Mouse (Mus musculus): Measurements from ENCODE around the gene Fn3k. TPM values are rescaled to one million over a fixed set of nuclear protein-coding genes. Genes with fewer than 3 reads are reported as not detected.

Fn3k gene
- polyA plus RNA-seq, 1 experiment from 2014 or later: 6.6 TPM

DNA sequence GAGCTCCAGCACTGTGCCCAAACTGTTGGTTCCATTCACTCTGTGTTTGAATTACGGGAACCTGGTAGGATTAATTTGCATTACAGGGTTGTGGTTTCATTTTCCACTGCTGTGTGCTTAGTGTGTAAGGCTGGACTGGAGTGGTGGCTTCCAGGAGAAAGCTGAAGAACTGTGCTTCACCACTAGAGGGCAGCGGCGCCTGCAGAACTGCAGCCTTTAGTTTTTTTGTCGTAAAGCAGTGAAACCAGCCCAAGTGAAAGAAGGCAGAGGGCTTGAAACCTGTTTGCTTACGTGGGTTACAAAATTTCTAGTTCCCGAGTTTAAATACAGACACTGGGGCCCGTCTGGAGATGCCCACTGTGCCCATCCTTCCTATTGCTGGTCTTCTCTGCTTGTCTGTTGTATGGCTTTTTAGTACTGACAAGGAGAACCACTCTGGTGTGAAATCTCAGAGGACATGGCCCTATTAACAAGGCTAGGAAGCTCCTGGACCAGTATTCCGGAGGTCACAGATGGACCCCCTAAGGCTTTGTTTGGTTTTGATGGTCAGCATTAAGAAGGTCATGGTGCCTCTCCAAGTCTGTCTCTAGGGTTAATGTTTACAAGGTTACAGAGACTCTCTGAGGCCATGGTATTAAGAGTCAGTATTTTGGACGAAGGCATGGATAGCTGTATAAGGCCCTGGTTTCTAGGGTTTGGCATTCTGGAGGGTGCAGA lies 41.1 kb downstream of the Fn3k start:
- no peak overlapping the region for H3K27ac ChIP-seq
- no peaks in the 10 kb centered on the region for H3K9me3 ChIP-seq (replicated peaks; ENCODE audit: low read length)
- peak; percentile 97 for TF ChIP-seq CTCF (IDR thresholded peaks at IDR 0.05; ENCODE audit: low read depth)
- DNase-seq (ENCODE audit: low spot score) (peak; percentile 92), ATAC-seq (replicated peaks; ENCODE audit: low FRiP score, low read depth) (no peak; the same call in 1 of the 2 replicates)
- H3K4me2 ChIP-seq (ENCODE audit: low read length): no peak overlapping the region
- no peaks in the 10 kb centered on the region; the same call in 1 of the 2 replicates for H3K4me1 ChIP-seq (replicated peaks; ENCODE audit: insufficient read depth, low read length)
- H3K36me3 ChIP-seq (ENCODE audit: insufficient read depth, low read length): peaks cover 7% of the 10 kb centered on the region; the same call in 1 of the 2 replicates
- H3K9ac ChIP-seq (ENCODE audit: low read depth, low read length): no peak overlapping the region
- 32% methylated on average over 9 of the region's 9 CpGs for WGBS
- H3K4me3 ChIP-seq (replicated peaks; ENCODE audit: low read depth, low read length): no peak overlapping the region
- H3K27me3 ChIP-seq (ENCODE audit: insufficient read depth, low read length): no peaks in the 10 kb centered on the region

GRCm38 (mm10) chr11:121479476-121480203 lies 44.9 kb downstream of the Fn3k start:
- H3K27ac ChIP-seq: no peak overlapping the region
- no peak overlapping the region for H3K9ac ChIP-seq (ENCODE audit: low read depth, low read length)
- no peak for ATAC-seq (replicated peaks; ENCODE audit: low FRiP score, low read depth)

GRCm38 (mm10) chr11:121481129-121481528 lies 46.4 kb downstream of the Fn3k start:
- DNase-seq (ENCODE audit: low spot score) (no peak), ATAC-seq (replicated peaks; ENCODE audit: low FRiP score, low read depth) (no peak)
- no peak overlapping the region for H3K4me2 ChIP-seq (ENCODE audit: low read length)
- TF ChIP-seq CTCF (IDR thresholded peaks at IDR 0.05; ENCODE audit: low read depth): no peak
- H3K9ac ChIP-seq (ENCODE audit: low read depth, low read length): no peak overlapping the region
- 93% methylated on average over 2 of the region's 2 CpGs for WGBS
- no peaks in the 10 kb centered on the region for H3K27me3 ChIP-seq (ENCODE audit: insufficient read depth, low read length)
- H3K36me3 ChIP-seq (ENCODE audit: insufficient read depth, low read length): peaks cover 10% of the 10 kb centered on the region; the same call in 1 of the 2 replicates
- H3K4me1 ChIP-seq (replicated peaks; ENCODE audit: insufficient read depth, low read length): no peaks in the 10 kb centered on the region
- no peak overlapping the region for H3K4me3 ChIP-seq (replicated peaks; ENCODE audit: low read depth, low read length)
- no peaks in the 10 kb centered on the region for H3K9me3 ChIP-seq (replicated peaks; ENCODE audit: low read length)
- no peak overlapping the region for H3K27ac ChIP-seq

More at GRCm38 (mm10) chr11:121479476-121480203, 44.9 kb downstream of the Fn3k start:
- TF ChIP-seq CTCF (IDR thresholded peaks at IDR 0.05; ENCODE audit: low read depth): no peak
- WGBS: 88% methylated on average over 15 of the region's 15 CpGs
- Histone ChIP-seq H3K4me2 (ENCODE audit: low read length) (no peak overlapping the region), H3K36me3 (ENCODE audit: insufficient read depth, low read length) (peaks cover 11% of the 10 kb centered on the region; the same call in 1 of the 2 replicates), H3K4me1 (replicated peaks; ENCODE audit: insufficient read depth, low read length) (no peaks in the 10 kb centered on the region; the same call in 1 of the 2 replicates), H3K4me3 (replicated peaks; ENCODE audit: low read depth, low read length) (no peak overlapping the region), H3K27me3 (ENCODE audit: insufficient read depth, low read length) (no peaks in the 10 kb centered on the region), H3K9me3 (replicated peaks; ENCODE audit: low read length) (no peaks in the 10 kb centered on the region)
- DNase-seq (ENCODE audit: low spot score): no peak

GRCm38 (mm10) chr11:121485882-121486281 lies 51.2 kb downstream of the Fn3k start:
- Histone ChIP-seq H3K27me3 (ENCODE audit: insufficient read depth, low read length) (no peaks in the 10 kb centered on the region), H3K36me3 (ENCODE audit: insufficient read depth, low read length) (0 out of 2 replicates have a peak, but pooled peaks cover 4% of the 10 kb centered on the region), H3K4me2 (ENCODE audit: low read length) (no peak overlapping the region), H3K27ac (no peak overlapping the region), H3K9me3 (replicated peaks; ENCODE audit: low read length) (no peaks in the 10 kb centered on the region), H3K4me1 (replicated peaks; ENCODE audit: insufficient read depth, low read length) (no peaks in the 10 kb centered on the region), H3K4me3 (replicated peaks; ENCODE audit: low read depth, low read length) (no peak overlapping the region), H3K9ac (ENCODE audit: low read depth, low read length) (no peak overlapping the region)
- DNase-seq (ENCODE audit: low spot score) (no peak), ATAC-seq (replicated peaks; ENCODE audit: low FRiP score, low read depth) (no peak)
- 70% methylated on average over 9 of the region's 9 CpGs for WGBS
- TF ChIP-seq CTCF (IDR thresholded peaks at IDR 0.05; ENCODE audit: low read depth): no peak

DNA sequence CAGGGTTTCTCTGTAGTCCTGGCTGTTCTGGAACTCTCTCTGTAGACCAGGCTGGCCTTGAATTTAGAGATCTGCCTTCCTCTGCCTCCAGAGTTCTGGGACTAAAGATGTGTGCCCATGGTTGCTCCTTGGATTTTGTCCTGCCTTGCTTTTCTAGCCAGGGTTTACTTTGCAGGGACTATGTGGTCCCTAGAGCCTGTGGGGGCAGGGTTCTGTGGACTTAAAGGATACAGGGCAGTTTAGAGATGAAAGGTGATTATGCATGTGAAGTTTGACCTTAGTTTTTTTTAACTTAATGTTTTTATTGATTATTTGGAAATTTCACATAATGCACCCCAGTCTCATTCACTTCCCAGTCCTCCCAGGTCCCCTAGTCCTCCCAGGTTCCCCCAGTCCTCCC lies 55.9 kb downstream of the Fn3k start:
- DNase-seq (ENCODE audit: low spot score) (no peak), ATAC-seq (replicated peaks; ENCODE audit: low FRiP score, low read depth) (no peak)
- TF ChIP-seq CTCF (IDR thresholded peaks at IDR 0.05; ENCODE audit: low read depth): no peak
- Histone ChIP-seq H3K36me3 (ENCODE audit: insufficient read depth, low read length) (no peaks in the 10 kb centered on the region), H3K27ac (no peak overlapping the region), H3K9me3 (replicated peaks; ENCODE audit: low read length) (no peaks in the 10 kb centered on the region), H3K4me2 (ENCODE audit: low read length) (no peak overlapping the region), H3K9ac (ENCODE audit: low read depth, low read length) (no peak overlapping the region), H3K27me3 (ENCODE audit: insufficient read depth, low read length) (no peaks in the 10 kb centered on the region), H3K4me3 (replicated peaks; ENCODE audit: low read depth, low read length) (no peak overlapping the region), H3K4me1 (replicated peaks; ENCODE audit: insufficient read depth, low read length) (no peaks in the 10 kb centered on the region)

Small RNA genes lying within 50 kb of the gene (microRNA-seq; reads per million reads assigned to microRNA genes)
- gene Mir7236: not detected

Other genes with a start within 250 kb of the Fn3k start
- gene Hexdc, start 230.5 kb upstream of the Fn3k start, polyA plus RNA-seq (2015; fragmentation: Nextera tagmentation; extraction: Ambion mirVana): 8.4 and 8.9 TPM in 2 replicates
- 37.9 and 38.1 TPM in 2 replicates for gene Ogfod3, start 230.2 kb upstream of the Fn3k start, polyA plus RNA-seq (2015; fragmentation: Nextera tagmentation; extraction: Ambion mirVana)
- 24.3 and 27.2 TPM in 2 replicates for gene Cybc1, start 205.6 kb upstream of the Fn3k start, polyA plus RNA-seq (2015; fragmentation: Nextera tagmentation; extraction: Ambion mirVana)
- gene Narf, start 197.7 kb upstream of the Fn3k start, polyA plus RNA-seq (2015; fragmentation: Nextera tagmentation; extraction: Ambion mirVana): 30.7 and 34.6 TPM in 2 replicates
- 5.5 and 6.2 TPM in 2 replicates for gene Foxk2, start 174.9 kb upstream of the Fn3k start, polyA plus RNA-seq (2015; fragmentation: Nextera tagmentation; extraction: Ambion mirVana)
- 76.2 and 83.7 TPM in 2 replicates for gene Wdr45b, start 80.5 kb upstream of the Fn3k start, polyA plus RNA-seq (2015; fragmentation: Nextera tagmentation; extraction: Ambion mirVana)
- 4.9 and 5.7 TPM in 2 replicates for gene Rab40b, start 46.7 kb upstream of the Fn3k start, polyA plus RNA-seq (2015; fragmentation: Nextera tagmentation; extraction: Ambion mirVana)
- gene Fn3krp, start 13.5 kb upstream of the Fn3k start, polyA plus RNA-seq (2015; fragmentation: Nextera tagmentation; extraction: Ambion mirVana): 10.1 and 10.3 TPM in 2 replicates
- gene Tbcd, start 17.0 kb downstream of the Fn3k start, polyA plus RNA-seq (2015; fragmentation: Nextera tagmentation; extraction: Ambion mirVana): 29.8 and 36.1 TPM in 2 replicates
- 0.98 and 1.3 TPM in 2 replicates for gene Zfp750, start 84.4 kb downstream of the Fn3k start, polyA plus RNA-seq (2015; fragmentation: Nextera tagmentation; extraction: Ambion mirVana)
- gene B3gntl1, start 238.2 kb downstream of the Fn3k start, polyA plus RNA-seq (2015; fragmentation: Nextera tagmentation; extraction: Ambion mirVana): 5.2 and 5.3 TPM in 2 replicates

All from kidney, postnatal 0 days (tissue).